Mouse (Mus musculus): ENCODE measurements around the gene Tmem163. TPM values are rescaled to one million over a fixed set of nuclear protein-coding genes. Genes with fewer than 3 reads are reported as not detected.

The Tmem163 gene
- polyA plus RNA-seq, 1 experiment from 2014 or later, result 64.5 TPM

DNA sequence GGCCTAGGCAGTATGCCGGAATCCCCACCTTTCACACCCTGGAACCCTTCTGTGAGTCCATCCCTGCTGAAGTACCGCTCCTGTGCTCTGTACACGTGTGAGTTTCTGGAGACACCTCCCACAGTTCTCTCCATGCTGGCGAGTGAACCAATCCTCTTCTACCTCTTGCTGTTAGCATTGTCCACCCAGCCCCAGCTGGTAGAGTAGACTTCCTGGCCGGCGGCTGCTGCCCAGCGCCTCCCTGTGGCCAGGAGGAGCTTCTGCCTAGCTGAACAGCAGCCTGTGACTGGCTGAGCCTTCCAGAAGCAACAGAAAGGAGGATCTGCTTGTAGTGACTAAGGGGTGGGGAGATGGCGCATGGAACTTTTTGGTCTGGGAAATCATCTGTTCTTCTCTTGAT lies 195.2 kb downstream of the Tmem163 start:
- no peak overlapping the region for H3K9ac ChIP-seq (replicated peaks; ENCODE audit: low read depth, low read length)
- no peaks in the 10 kb centered on the region for H3K9me3 ChIP-seq (ENCODE audit: control insufficient read depth, low read length)
- no peak; the same call in 1 of the 2 replicates for ATAC-seq (ENCODE audit: low read depth)
- H3K4me3 ChIP-seq (ENCODE audit: low read depth, low read length), result no peak overlapping the region
- no peak overlapping the region for H3K4me2 ChIP-seq (ENCODE audit: low read depth, low read length)
- WGBS, result 94% methylated on average over 8 of the region's 8 CpGs
- H3K36me3 ChIP-seq (ENCODE audit: control insufficient read depth, insufficient read depth, low read length), result no peaks in the 10 kb centered on the region
- H3K27ac ChIP-seq (ENCODE audit: low read depth, low read length), result no peak overlapping the region
- no peaks in the 10 kb centered on the region for H3K27me3 ChIP-seq (ENCODE audit: control insufficient read depth, insufficient read depth, low read length)
- H3K4me1 ChIP-seq (ENCODE audit: control insufficient read depth, insufficient read depth, low read length), result no peaks in the 10 kb centered on the region

DNA sequence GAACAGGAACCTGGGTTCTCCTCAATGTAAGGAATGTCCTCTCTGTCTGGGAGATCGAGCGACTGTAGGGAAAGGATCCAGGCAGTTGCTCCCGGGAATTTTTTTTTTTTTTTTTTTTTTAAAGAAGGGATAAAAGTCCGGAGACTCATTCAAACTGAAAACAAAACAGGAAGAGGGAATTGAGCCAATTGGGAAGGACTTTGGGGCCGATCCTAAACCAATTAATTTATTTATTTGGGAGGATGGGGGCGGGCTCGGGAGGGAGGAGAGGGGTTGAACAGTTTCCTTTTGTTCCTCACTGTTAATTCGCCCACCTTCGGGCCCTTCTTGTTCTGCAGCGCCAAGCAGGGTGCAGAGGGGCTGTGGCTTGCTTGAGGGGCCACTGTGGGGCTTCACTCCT lies 196.4 kb downstream of the Tmem163 start:
- no peak overlapping the region for H3K9ac ChIP-seq (replicated peaks; ENCODE audit: low read depth, low read length)
- no peak for ATAC-seq (ENCODE audit: low read depth)
- no peaks in the 10 kb centered on the region for H3K4me1 ChIP-seq (ENCODE audit: control insufficient read depth, insufficient read depth, low read length)
- H3K27ac ChIP-seq (ENCODE audit: low read depth, low read length), result no peak overlapping the region
- H3K9me3 ChIP-seq (ENCODE audit: control insufficient read depth, low read length), result no peaks in the 10 kb centered on the region
- no peak overlapping the region for H3K4me3 ChIP-seq (ENCODE audit: low read depth, low read length)
- H3K27me3 ChIP-seq (ENCODE audit: control insufficient read depth, insufficient read depth, low read length), result no peaks in the 10 kb centered on the region
- H3K36me3 ChIP-seq (ENCODE audit: control insufficient read depth, insufficient read depth, low read length), result 0 out of 2 replicates have a peak, but pooled peaks cover 3% of the 10 kb centered on the region
- 74% methylated on average over 10 of the region's 10 CpGs for WGBS
- no peak overlapping the region for H3K4me2 ChIP-seq (ENCODE audit: low read depth, low read length)

GRCm38 (mm10) chr1:127475756-127476155 lies 203.6 kb downstream of the Tmem163 start:
- 0 out of 2 replicates have a peak, but pooled peaks cover 4% of the 10 kb centered on the region for H3K36me3 ChIP-seq (ENCODE audit: control insufficient read depth, insufficient read depth, low read length)
- WGBS, result 82% methylated on average over 5 of the region's 5 CpGs
- H3K27ac ChIP-seq (ENCODE audit: low read depth, low read length), result no peak overlapping the region
- H3K4me2 ChIP-seq (ENCODE audit: low read depth, low read length), result no peak overlapping the region
- no peaks in the 10 kb centered on the region for H3K27me3 ChIP-seq (ENCODE audit: control insufficient read depth, insufficient read depth, low read length)
- H3K4me1 ChIP-seq (ENCODE audit: control insufficient read depth, insufficient read depth, low read length), result no peaks in the 10 kb centered on the region
- no peak for ATAC-seq (ENCODE audit: low read depth)
- no peak overlapping the region for H3K9ac ChIP-seq (replicated peaks; ENCODE audit: low read depth, low read length)
- H3K4me3 ChIP-seq (ENCODE audit: low read depth, low read length), result no peak overlapping the region
- H3K9me3 ChIP-seq (ENCODE audit: control insufficient read depth, low read length), result no peaks in the 10 kb centered on the region

GRCm38 (mm10) chr1:127470175-127470574 lies 209.2 kb downstream of the Tmem163 start:
- Histone ChIP-seq H3K27me3 (ENCODE audit: control insufficient read depth, insufficient read depth, low read length) (no peaks in the 10 kb centered on the region), H3K9ac (replicated peaks; ENCODE audit: low read depth, low read length) (no peak overlapping the region), H3K4me3 (ENCODE audit: low read depth, low read length) (no peak overlapping the region), H3K4me1 (ENCODE audit: control insufficient read depth, insufficient read depth, low read length) (no peaks in the 10 kb centered on the region), H3K9me3 (ENCODE audit: control insufficient read depth, low read length) (no peaks in the 10 kb centered on the region), H3K36me3 (ENCODE audit: control insufficient read depth, insufficient read depth, low read length) (no peaks in the 10 kb centered on the region), H3K4me2 (ENCODE audit: low read depth, low read length) (no peak overlapping the region), H3K27ac (ENCODE audit: low read depth, low read length) (no peak overlapping the region)
- no peak for ATAC-seq (ENCODE audit: low read depth)
- WGBS, result 89% methylated on average over 4 of the region's 4 CpGs

DNA sequence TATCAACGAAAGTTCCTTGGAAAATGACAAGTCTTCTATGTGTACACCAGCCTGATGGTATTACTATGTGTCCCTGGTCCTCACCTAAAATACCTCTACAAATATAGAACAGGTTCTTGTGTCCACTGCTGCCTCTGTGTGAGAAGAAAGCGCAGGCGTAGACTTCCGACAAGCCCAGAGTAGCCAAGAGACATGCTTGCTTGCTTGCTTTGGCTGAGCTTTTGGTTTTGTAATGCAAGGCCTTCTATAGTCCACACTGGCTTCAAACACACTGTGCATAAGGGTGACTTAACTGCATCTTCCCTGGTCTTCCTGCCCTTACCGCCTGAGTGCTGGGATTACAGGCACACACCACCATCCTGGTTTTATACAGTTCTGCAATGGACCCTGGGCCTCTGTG lies 212.1 kb downstream of the Tmem163 start:
- Histone ChIP-seq H3K36me3 (ENCODE audit: control insufficient read depth, insufficient read depth, low read length) (no peaks in the 10 kb centered on the region), H3K27me3 (ENCODE audit: control insufficient read depth, insufficient read depth, low read length) (no peaks in the 10 kb centered on the region), H3K4me1 (ENCODE audit: control insufficient read depth, insufficient read depth, low read length) (no peaks in the 10 kb centered on the region), H3K27ac (ENCODE audit: low read depth, low read length) (no peak overlapping the region), H3K9ac (replicated peaks; ENCODE audit: low read depth, low read length) (no peak overlapping the region), H3K4me2 (ENCODE audit: low read depth, low read length) (no peak overlapping the region), H3K4me3 (ENCODE audit: low read depth, low read length) (no peak overlapping the region), H3K9me3 (ENCODE audit: control insufficient read depth, low read length) (no peaks in the 10 kb centered on the region)
- 98% methylated on average over 5 of the region's 5 CpGs for WGBS
- no peak for ATAC-seq (ENCODE audit: low read depth)

DNA sequence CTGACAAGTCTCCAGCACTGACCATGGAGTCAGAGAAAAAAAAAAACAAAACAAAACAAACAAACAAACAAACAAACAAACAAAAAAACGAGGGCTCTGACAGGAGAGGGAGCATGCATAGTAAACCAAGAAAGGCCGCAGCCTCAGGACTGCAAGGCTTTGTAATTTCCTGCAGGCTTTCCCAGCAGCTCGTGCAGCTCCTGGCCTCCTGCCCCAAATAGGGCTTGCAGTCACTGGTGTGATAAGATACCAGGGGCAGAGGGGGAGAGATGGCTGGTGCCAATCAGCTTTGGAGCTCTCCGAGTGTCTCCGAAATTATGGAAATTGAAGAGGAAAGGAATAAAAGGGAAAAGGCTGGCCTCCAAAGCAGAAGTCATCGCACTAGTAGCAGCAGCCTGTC lies 214.1 kb downstream of the Tmem163 start:
- 75% methylated on average over 6 of the region's 6 CpGs for WGBS
- Histone ChIP-seq H3K27ac (ENCODE audit: low read depth, low read length) (no peak overlapping the region), H3K9ac (replicated peaks; ENCODE audit: low read depth, low read length) (no peak overlapping the region), H3K4me2 (ENCODE audit: low read depth, low read length) (no peak overlapping the region), H3K27me3 (ENCODE audit: control insufficient read depth, insufficient read depth, low read length) (no peaks in the 10 kb centered on the region), H3K4me1 (ENCODE audit: control insufficient read depth, insufficient read depth, low read length) (no peaks in the 10 kb centered on the region), H3K36me3 (ENCODE audit: control insufficient read depth, insufficient read depth, low read length) (no peaks in the 10 kb centered on the region), H3K4me3 (ENCODE audit: low read depth, low read length) (no peak overlapping the region), H3K9me3 (ENCODE audit: control insufficient read depth, low read length) (no peaks in the 10 kb centered on the region)
- ATAC-seq (ENCODE audit: low read depth), result no peak

GRCm38 (mm10) chr1:127464041-127464440 lies 215.3 kb downstream of the Tmem163 start:
- no peaks in the 10 kb centered on the region for H3K27me3 ChIP-seq (ENCODE audit: control insufficient read depth, insufficient read depth, low read length)
- H3K9ac ChIP-seq (replicated peaks; ENCODE audit: low read depth, low read length), result no peak overlapping the region
- H3K4me1 ChIP-seq (ENCODE audit: control insufficient read depth, insufficient read depth, low read length), result no peaks in the 10 kb centered on the region
- H3K9me3 ChIP-seq (ENCODE audit: control insufficient read depth, low read length), result no peaks in the 10 kb centered on the region
- ATAC-seq (ENCODE audit: low read depth), result peak; percentile 19; the same call in 1 of the 2 replicates
- H3K27ac ChIP-seq (ENCODE audit: low read depth, low read length), result no peak overlapping the region
- 43% methylated on average over 6 of the region's 6 CpGs for WGBS
- peaks cover 4% of the 10 kb centered on the region; the same call in 1 of the 2 replicates for H3K36me3 ChIP-seq (ENCODE audit: control insufficient read depth, insufficient read depth, low read length)
- no peak overlapping the region for H3K4me2 ChIP-seq (ENCODE audit: low read depth, low read length)
- no peak overlapping the region for H3K4me3 ChIP-seq (ENCODE audit: low read depth, low read length)

GRCm38 (mm10) chr1:127461017-127461416 lies 218.3 kb downstream of the Tmem163 start:
- Histone ChIP-seq H3K9ac (replicated peaks; ENCODE audit: low read depth, low read length) (no peak overlapping the region), H3K4me2 (ENCODE audit: low read depth, low read length) (no peak overlapping the region), H3K36me3 (ENCODE audit: control insufficient read depth, insufficient read depth, low read length) (peaks cover 4% of the 10 kb centered on the region; the same call in 1 of the 2 replicates), H3K27ac (ENCODE audit: low read depth, low read length) (no peak overlapping the region), H3K4me3 (ENCODE audit: low read depth, low read length) (no peak overlapping the region), H3K4me1 (ENCODE audit: control insufficient read depth, insufficient read depth, low read length) (peaks cover 4% of the 10 kb centered on the region; the same call in 1 of the 2 replicates), H3K9me3 (ENCODE audit: control insufficient read depth, low read length) (no peaks in the 10 kb centered on the region), H3K27me3 (ENCODE audit: control insufficient read depth, insufficient read depth, low read length) (no peaks in the 10 kb centered on the region)
- 54% methylated on average over 9 of the region's 9 CpGs for WGBS
- ATAC-seq (ENCODE audit: low read depth), result peak; percentile 26; the same call in 1 of the 2 replicates

- WGBS, result 62% methylated on average over 7 of the region's 7 CpGs
- Histone ChIP-seq H3K4me1 (ENCODE audit: control insufficient read depth, insufficient read depth, low read length) (peaks cover 4% of the 10 kb centered on the region; the same call in 1 of the 2 replicates), H3K36me3 (ENCODE audit: control insufficient read depth, insufficient read depth, low read length) (peaks cover 4% of the 10 kb centered on the region; the same call in 1 of the 2 replicates), H3K27ac (ENCODE audit: low read depth, low read length) (no peak overlapping the region), H3K9me3 (ENCODE audit: control insufficient read depth, low read length) (no peaks in the 10 kb centered on the region), H3K9ac (replicated peaks; ENCODE audit: low read depth, low read length) (no peak overlapping the region), H3K27me3 (ENCODE audit: control insufficient read depth, insufficient read depth, low read length) (no peaks in the 10 kb centered on the region), H3K4me3 (ENCODE audit: low read depth, low read length) (no peak overlapping the region), H3K4me2 (ENCODE audit: low read depth, low read length) (no peak overlapping the region)
- ATAC-seq (ENCODE audit: low read depth), result no peak
These were observed 219.8 kb downstream of the Tmem163 start for GRCm38 (mm10) chr1:127459576-127459975.
